Mouse (Mus musculus): ENCODE results near the gene Eps8. TPM values are rescaled to one million over a fixed set of nuclear protein-coding genes. Genes with fewer than 3 reads are reported as not detected.

Eps8 gene
- total RNA-seq, 1 experiment from 2014 or later = 23.4 TPM

- no peak for DNase-seq
These were observed 85.6 kb downstream of the Eps8 start for GRCm38 (mm10) chr6:137569071-137569470.

GRCm38 (mm10) chr6:137565890-137566289 lies 88.8 kb downstream of the Eps8 start:
- DNase-seq = no peak

GRCm38 (mm10) chr6:137565454-137565853 lies 89.2 kb downstream of the Eps8 start:
- no peak for DNase-seq

GRCm38 (mm10) chr6:137560358-137560859 lies 94.3 kb downstream of the Eps8 start:
- DNase-seq = peak; percentile 31

- peak; percentile 74 for DNase-seq
These were observed 95.8 kb downstream of the Eps8 start for GRCm38 (mm10) chr6:137558840-137559239.

- no peak for DNase-seq
These were observed 97.0 kb downstream of the Eps8 start for GRCm38 (mm10) chr6:137557671-137558070.

GRCm38 (mm10) chr6:137557159-137557558 lies 97.5 kb downstream of the Eps8 start:
- no peak for DNase-seq

- DNase-seq = no peak
These were observed 98.0 kb downstream of the Eps8 start for GRCm38 (mm10) chr6:137556636-137557035.

GRCm38 (mm10) chr6:137550181-137550580 lies 104.5 kb downstream of the Eps8 start:
- DNase-seq = no peak

GRCm38 (mm10) chr6:137548613-137549012 lies 106.1 kb downstream of the Eps8 start:
- no peak for DNase-seq

GRCm38 (mm10) chr6:137547555-137547954 lies 107.1 kb downstream of the Eps8 start:
- DNase-seq = no peak

- no peak for DNase-seq
These were observed 108.6 kb downstream of the Eps8 start for GRCm38 (mm10) chr6:137546101-137546500.

- DNase-seq = no peak
These were observed 109.3 kb downstream of the Eps8 start for GRCm38 (mm10) chr6:137545341-137545740.

- DNase-seq = no peak
These were observed 112.2 kb downstream of the Eps8 start for GRCm38 (mm10) chr6:137542231-137543152.

GRCm38 (mm10) chr6:137541216-137542176 lies 113.2 kb downstream of the Eps8 start:
- no peak for DNase-seq

- DNase-seq = no peak
These were observed 113.9 kb downstream of the Eps8 start for GRCm38 (mm10) chr6:137540800-137541199.

GRCm38 (mm10) chr6:137540346-137540745 lies 114.3 kb downstream of the Eps8 start:
- no peak for DNase-seq

- DNase-seq = no peak
These were observed 115.5 kb downstream of the Eps8 start for GRCm38 (mm10) chr6:137539219-137539618.

- no peak for DNase-seq
These were observed 121.9 kb downstream of the Eps8 start for GRCm38 (mm10) chr6:137532758-137533157.

- no peak for DNase-seq
These were observed 128.9 kb downstream of the Eps8 start for GRCm38 (mm10) chr6:137525769-137526168.

- no peak for DNase-seq
These were observed 134.4 kb downstream of the Eps8 start for GRCm38 (mm10) chr6:137520343-137520704.

GRCm38 (mm10) chr6:137519529-137520342 lies 134.9 kb downstream of the Eps8 start:
- no peak for DNase-seq
